In genomic region chr9:86695199-86695817, GRCm38 (mm10) we compare ENCODE assay signal across 8 mouse cellular contexts. TPM values are rescaled to one million over a fixed set of nuclear protein-coding genes. Genes with fewer than 3 reads are reported as not detected.
DNase-seq lines count a peak whose midpoint lies in the region; ATAC-seq and TF ChIP-seq lines count a peak whose summit lies in the region.

No protein-coding gene starts in this region.

- H3K36me3 ChIP-seq in forebrain, embryonic 16.5 days (ENCODE audit: control insufficient read depth, insufficient read depth): no peaks in the 10 kb centered on the region
- H3K36me3 ChIP-seq in hindbrain, embryonic 11.5 days (ENCODE audit: control insufficient read depth, insufficient read depth, low read length): no peaks in the 10 kb centered on the region
- no peaks in the 10 kb centered on the region for H3K36me3 ChIP-seq in megakaryocyte, embryonic 14.5 days (replicated peaks; ENCODE audit: low read length)
- H3K36me3 ChIP-seq in small intestine, adult 2 months (ENCODE audit: control insufficient read depth, insufficient read depth, low read length): no peaks in the 10 kb centered on the region

- H3K9ac ChIP-seq in forebrain, embryonic 16.5 days (replicated peaks; ENCODE audit: low read depth, low read length): peak overlapping the region; percentile 89
- H3K9ac ChIP-seq in hindbrain, embryonic 11.5 days (ENCODE audit: low read depth, low read length): peak overlapping the region; percentile 70

- no peaks in the 10 kb centered on the region for H3K27me3 ChIP-seq in forebrain, embryonic 16.5 days (replicated peaks; ENCODE audit: control insufficient read depth, insufficient read depth, low read length)
- H3K27me3 ChIP-seq in hindbrain, embryonic 11.5 days (ENCODE audit: control insufficient read depth, insufficient read depth, low read length): peaks cover 4% of the 10 kb centered on the region; the same call in 1 of the 2 replicates
- peaks cover 4% of the 10 kb centered on the region for H3K27me3 ChIP-seq in megakaryocyte, embryonic 14.5 days (replicated peaks)
- no peaks in the 10 kb centered on the region for H3K27me3 ChIP-seq in small intestine, adult 2 months (ENCODE audit: control insufficient read depth, insufficient read depth, low read length)

- TF ChIP-seq POLR2A in small intestine, adult 2 months (IDR thresholded peaks at IDR 0.05; ENCODE audit: low read depth, low read length): no peak

- TF ChIP-seq CTCF in small intestine, adult 2 months (IDR thresholded peaks at IDR 0.05; ENCODE audit: extremely low read depth, insufficient read length, insufficient replicate concordance, low read depth, low read length): no peak

- H3K4me2 ChIP-seq in forebrain, embryonic 16.5 days (ENCODE audit: low read length): peak overlapping the region; percentile 82
- H3K4me2 ChIP-seq in hindbrain, embryonic 11.5 days (replicated peaks; ENCODE audit: low read depth, low read length): peak overlapping the region; percentile 94

- H3K27ac ChIP-seq in forebrain, embryonic 16.5 days (ENCODE audit: low read length): peak overlapping the region; percentile 14; the same call in 1 of the 2 replicates
- H3K27ac ChIP-seq in hindbrain, embryonic 11.5 days (ENCODE audit: low read depth, low read length): peak overlapping the region; percentile 27; the same call in 1 of the 2 replicates
- no peak overlapping the region for H3K27ac ChIP-seq in small intestine, adult 2 months (ENCODE audit: insufficient read depth, low read depth, low read length)

- intact Hi-C loops in left cerebral cortex, postnatal 25 days (cut with DNase I): loop anchor here (5.0 kb wide), 2 partner anchors 47 to 68 kb away; partner anchors contain the start of gene Prss35

- DNase-seq in layer of hippocampus, adult 11-12 months (ENCODE audit: low spot score): peak; percentile 20
- DNase-seq in layer of hippocampus, adult 9-11 months: no peak
- peak; percentile 14 for DNase-seq in cerebellum, adult 11 months
- DNase-seq in hindbrain, embryonic 11.5 days (ENCODE audit: low spot score): peak; percentile 62
- peak; percentile 30 to 42 for DNase-seq in left cerebral cortex, postnatal 25 days (ENCODE audit: low spot score in 2 of 2)

- peak overlapping the region; percentile 77 for H3K4me3 ChIP-seq in forebrain, embryonic 16.5 days (replicated peaks; ENCODE audit: low read length)
- peak overlapping the region; percentile 73 for H3K4me3 ChIP-seq in hindbrain, embryonic 11.5 days (ENCODE audit: low read depth, low read length)
- H3K4me3 ChIP-seq in megakaryocyte, embryonic 14.5 days (replicated peaks): peak overlapping the region; percentile 93
- peak overlapping the region; percentile 60 for H3K4me3 ChIP-seq in small intestine, adult 2 months (ENCODE audit: low read depth, low read length)

- under 1% methylated on average over 42 of the region's 56 CpGs for WGBS in forebrain, embryonic 16.5 days
- 2% methylated on average over 23 of the region's 56 CpGs for WGBS in hindbrain, embryonic 11.5 days
- 2% methylated on average over 56 of the region's 56 CpGs for WGBS in small intestine, adult 2 months

- H3K9me3 ChIP-seq in forebrain, embryonic 16.5 days (ENCODE audit: control insufficient read depth, low read length): no peaks in the 10 kb centered on the region
- no peaks in the 10 kb centered on the region for H3K9me3 ChIP-seq in hindbrain, embryonic 11.5 days (ENCODE audit: control insufficient read depth, low read length)
- H3K9me3 ChIP-seq in megakaryocyte, embryonic 14.5 days: no peaks in the 10 kb centered on the region

- ATAC-seq in forebrain, embryonic 16.5 days: peak; percentile 76
- peak; percentile 66 for ATAC-seq in hindbrain, embryonic 11.5 days (ENCODE audit: low FRiP score)

- peaks cover 3% of the 10 kb centered on the region for H3K4me1 ChIP-seq in forebrain, embryonic 16.5 days (replicated peaks; ENCODE audit: control insufficient read depth, insufficient read depth, low read length)
- no peaks in the 10 kb centered on the region for H3K4me1 ChIP-seq in hindbrain, embryonic 11.5 days (replicated peaks; ENCODE audit: control insufficient read depth, insufficient read depth, low read length)
- peaks cover 20% of the 10 kb centered on the region for H3K4me1 ChIP-seq in megakaryocyte, embryonic 14.5 days
- H3K4me1 ChIP-seq in small intestine, adult 2 months (ENCODE audit: control insufficient read depth, insufficient read depth, insufficient read length, low read length): peaks cover 6% of the 10 kb centered on the region; the same call in 1 of the 2 replicates

RNA-seq across cellular contexts. Expression of gene Me1, which starts 0.4 kb away (rescaled TPM):
- polyA plus RNA-seq in forebrain, embryonic 16.5 days (2015; fragmentation: Nextera tagmentation; extraction: Ambion mirVana): 21.5 and 22.7 TPM in 2 replicates
- polyA plus RNA-seq in hindbrain, embryonic 11.5 days (2014; fragmentation: Nextera tagmentation; extraction: Ambion mirVana): 13.2 and 17.9 TPM in 2 replicates
- 10 to 100 TPM; 53.1 to 57.3 TPM for total RNA-seq in left cerebral cortex, postnatal 25 days (2021)
- 5.1 and 6.7 TPM in 2 replicates for polyA plus RNA-seq in megakaryocyte, embryonic 14.5 days (2012; ENCODE audit: insufficient read depth, low replicate concordance)
- polyA plus RNA-seq in small intestine, adult 2 months (2012; rRNA removed): 5.0 and 16.0 TPM in 2 replicates

RNA-seq across cellular contexts. Expression of gene Prss35, which starts 48.1 kb away (rescaled TPM):
- polyA plus RNA-seq in forebrain, embryonic 16.5 days (2015; fragmentation: Nextera tagmentation; extraction: Ambion mirVana): 0.90 and 2.3 TPM in 2 replicates
- polyA plus RNA-seq in hindbrain, embryonic 11.5 days (2014; fragmentation: Nextera tagmentation; extraction: Ambion mirVana): 0.48 and 1.1 TPM in 2 replicates
- 1 to 10 TPM; 2.6 TPM for total RNA-seq in left cerebral cortex, postnatal 25 days (2021)
- not detected in 2 replicates for polyA plus RNA-seq in megakaryocyte, embryonic 14.5 days (2012; ENCODE audit: insufficient read depth, low replicate concordance)
- not detected in 2 replicates for polyA plus RNA-seq in small intestine, adult 2 months (2012; rRNA removed)
